ENCODE assay signal across 21 mouse cellular contexts in genomic region chr19:33231303-33231702, GRCm38 (mm10).
DNase-seq lines count a peak whose midpoint lies in the region; ATAC-seq lines count a peak whose summit lies in the region.
"Had no signal": no experiment of that assay in that cellular context is flagged by ENCODE, and none has a peak within 500 bp of the region (broad histone marks: within the 10 kb centered on the region; RNA-seq: fewer than 3 reads in every experiment).

No protein-coding gene starts in this region.

- no peak for ATAC-seq in CD4-positive, CD25-positive, alpha-beta regulatory T cell, adult 4 months
- ATAC-seq in granulocyte monocyte progenitor cell, adult 5-6 weeks (replicated peaks; ENCODE audit: poor library complexity, severe bottlenecking), result peak; percentile 63
- peak; percentile 54; the same call in 1 of the 2 replicates for ATAC-seq in megakaryocyte progenitor cell, adult 5-6 weeks (replicated peaks; ENCODE audit: poor library complexity)
- ATAC-seq: forebrain, embryonic 15.5 days; intestine, embryonic 15.5 days; Patski had no signal

- peak; percentile 24 for DNase-seq in CD4-positive, CD25-positive, alpha-beta regulatory T cell, adult 2 months (ENCODE audit: low read depth, low spot score)
- DNase-seq in 416B (ENCODE audit: low read depth), result peak; percentile 25
- DNase-seq in cerebellum, postnatal 25 days, result no peak
- no peak for DNase-seq in adrenal gland, adult (ENCODE audit: inconsistent age in 2 of 2, low spot score in 1 of 2)
- DNase-seq in lung, adult 18-20 months, result no peak
- DNase-seq: adrenal gland, adult 2 months; adrenal gland, postnatal 14 days; B cell, adult 2 months; cerebellum, adult 11 months; cerebellum, adult 2 months; cerebellum, postnatal 10 days; embryo, embryonic 11 days; gastrocnemius, postnatal 10 days; gastrocnemius, postnatal 36 days; heart, adult 11 months had no signal

Comparison
In these comparisons a context has a peak if more than half of its experiments do, and no peak if none do; other contexts are left out.
1. DNase-seq: peak in CD4-positive, CD25-positive, alpha-beta regulatory T cell, adult 2 months (single experiment) and 416B (single experiment); none in cerebellum, postnatal 25 days (0 of 2), adrenal gland, adult (0 of 2) and lung, adult 18-20 months (0 of 2).